Mouse (Mus musculus): ENCODE results near the gene 4933434E20Rik.

4933434E20Rik gene

GRCm38 (mm10) chr3:90081365-90082240, 30.2 kb downstream of the 4933434E20Rik start:
- no peak for DNase-seq (ENCODE audit: low read depth, low spot score)

DNA sequence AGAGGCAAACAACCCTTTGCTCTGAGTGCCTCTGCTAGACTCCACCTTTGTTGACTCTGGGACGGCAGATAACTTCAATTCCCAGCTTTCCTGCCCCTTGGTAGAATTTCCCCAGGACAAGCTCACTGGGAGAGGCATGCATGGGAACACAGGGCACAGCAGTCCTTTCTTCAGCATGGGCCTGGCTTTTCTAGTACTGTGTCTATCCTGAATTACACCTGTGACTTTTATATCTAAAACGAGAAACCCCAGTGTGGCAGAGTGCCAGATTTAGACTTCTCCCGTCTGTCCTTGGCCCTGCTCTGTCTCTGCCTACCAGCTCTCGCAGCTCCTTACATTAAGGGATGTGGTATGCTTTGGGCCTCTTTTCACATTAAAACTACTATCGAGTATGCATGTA, 31.6 kb downstream of the 4933434E20Rik start:
- DNase-seq (ENCODE audit: low read depth, low spot score) = no peak

- DNase-seq (ENCODE audit: low read depth, low spot score) = no peak
Observed at GRCm38 (mm10) chr3:90083698-90084324, 32.4 kb downstream of the 4933434E20Rik start.

GRCm38 (mm10) chr3:90084790-90085189, 33.4 kb downstream of the 4933434E20Rik start:
- DNase-seq (ENCODE audit: low read depth, low spot score) = no peak

DNA sequence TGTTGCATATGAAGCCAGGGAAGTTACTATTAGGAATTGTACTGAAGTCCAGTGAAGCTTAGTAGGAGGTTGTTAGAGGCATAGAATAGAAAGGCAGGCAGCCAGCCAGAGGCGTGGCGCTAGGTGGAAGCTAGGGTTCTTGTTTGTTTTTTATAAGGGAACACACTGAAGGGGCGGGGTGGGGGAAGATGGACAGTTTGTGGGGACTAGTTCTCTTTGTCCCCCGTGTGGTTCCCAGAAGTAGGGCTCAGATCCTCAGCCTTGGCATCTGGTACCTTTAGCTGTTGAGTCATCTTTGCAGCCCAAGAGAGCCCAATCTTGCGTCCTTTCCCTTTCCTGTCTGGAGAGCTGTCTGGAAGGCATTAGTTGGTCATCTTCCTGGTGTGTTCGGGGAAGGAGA, 33.8 kb downstream of the 4933434E20Rik start:
- no peak for DNase-seq (ENCODE audit: low read depth, low spot score)

DNA sequence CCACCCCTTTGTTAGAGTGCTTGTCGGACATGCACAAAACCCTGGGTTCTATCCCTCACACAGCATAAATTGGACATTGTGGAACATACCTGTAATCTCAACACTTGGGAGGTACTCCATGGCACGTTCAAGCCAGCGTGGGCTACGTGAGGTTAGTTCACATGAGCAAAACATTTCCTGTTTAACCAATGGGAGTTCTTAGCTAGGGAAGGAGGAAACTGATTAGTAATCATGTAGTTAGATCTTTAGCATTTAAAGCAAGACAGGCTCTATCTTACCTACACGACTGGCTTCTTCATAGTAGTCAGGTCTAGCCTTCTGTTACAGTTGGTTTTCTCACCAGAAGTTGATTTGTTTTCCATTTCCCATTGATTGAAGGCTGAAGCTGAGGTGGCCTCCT, 34.6 kb downstream of the 4933434E20Rik start:
- DNase-seq (ENCODE audit: low read depth, low spot score) = no peak

GRCm38 (mm10) chr3:90088617-90089016, 37.2 kb downstream of the 4933434E20Rik start:
- DNase-seq (ENCODE audit: low read depth, low spot score) = no peak

DNA sequence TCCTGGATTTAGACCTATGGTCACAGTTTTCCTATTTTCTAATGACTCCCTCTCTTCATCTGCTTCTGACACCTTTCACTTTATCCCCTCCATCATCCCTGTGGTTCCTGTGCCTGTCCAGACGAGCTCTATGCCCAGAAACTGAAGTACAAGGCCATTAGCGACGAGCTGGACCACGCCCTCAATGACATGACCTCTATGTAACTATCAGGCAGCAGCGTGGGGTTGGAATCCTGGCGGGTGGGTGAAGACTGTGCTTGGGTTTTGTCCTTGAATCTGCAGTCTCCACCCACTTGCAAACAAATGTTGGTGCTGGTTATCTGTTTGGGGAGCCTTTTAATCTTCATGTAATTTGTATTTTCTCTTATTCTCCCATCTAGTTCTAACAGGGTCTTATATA, 39.5 kb downstream of the 4933434E20Rik start:
- peak; percentile 77 for DNase-seq (ENCODE audit: low read depth, low spot score)

- no peak for DNase-seq (ENCODE audit: low read depth, low spot score)
Observed at GRCm38 (mm10) chr3:90094453-90094852, 43.0 kb downstream of the 4933434E20Rik start.

DNA sequence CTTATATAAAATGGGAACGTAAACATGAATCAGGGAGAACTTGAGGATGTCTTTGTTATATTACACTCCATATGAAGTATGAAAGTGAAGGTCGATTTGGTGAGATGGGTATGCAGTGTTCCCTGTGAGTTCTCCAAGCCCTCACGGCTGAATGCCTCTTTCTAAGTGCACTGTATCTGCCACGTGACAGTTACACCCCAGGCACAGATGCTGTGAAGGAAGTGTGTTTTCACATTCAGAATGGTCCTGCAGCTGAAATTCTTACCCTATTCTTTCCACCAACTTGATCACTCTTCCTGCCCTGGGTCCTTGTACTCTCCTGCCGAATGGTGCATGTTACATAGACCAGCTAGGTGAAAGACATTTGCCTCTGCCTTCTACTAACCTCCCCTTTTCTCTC, 46.5 kb downstream of the 4933434E20Rik start:
- DNase-seq (ENCODE audit: low read depth, low spot score) = no peak

DNA sequence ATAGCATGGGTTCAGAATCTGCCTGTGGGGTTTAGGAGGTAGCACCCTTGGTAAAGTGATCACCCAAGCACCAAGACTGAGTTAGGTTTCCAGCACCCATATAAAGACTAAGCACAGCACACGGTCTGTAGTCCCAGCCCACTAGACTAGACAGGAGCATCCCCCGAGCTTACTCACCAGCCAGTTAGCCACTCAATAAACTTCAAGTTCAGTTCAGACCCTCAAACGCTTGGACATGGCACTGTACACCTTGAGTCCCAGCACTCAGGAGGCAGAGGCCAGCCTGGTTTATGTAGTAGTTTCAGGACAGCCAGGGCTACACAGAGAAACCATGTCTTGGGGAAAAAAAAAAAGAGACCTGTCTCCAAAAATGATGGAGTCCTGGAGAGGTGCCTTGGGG, 49.6 kb downstream of the 4933434E20Rik start:
- no peak for DNase-seq (ENCODE audit: low read depth, low spot score)

GRCm38 (mm10) chr3:90101673-90102072, 50.2 kb downstream of the 4933434E20Rik start:
- DNase-seq (ENCODE audit: low read depth, low spot score) = no peak

DNA sequence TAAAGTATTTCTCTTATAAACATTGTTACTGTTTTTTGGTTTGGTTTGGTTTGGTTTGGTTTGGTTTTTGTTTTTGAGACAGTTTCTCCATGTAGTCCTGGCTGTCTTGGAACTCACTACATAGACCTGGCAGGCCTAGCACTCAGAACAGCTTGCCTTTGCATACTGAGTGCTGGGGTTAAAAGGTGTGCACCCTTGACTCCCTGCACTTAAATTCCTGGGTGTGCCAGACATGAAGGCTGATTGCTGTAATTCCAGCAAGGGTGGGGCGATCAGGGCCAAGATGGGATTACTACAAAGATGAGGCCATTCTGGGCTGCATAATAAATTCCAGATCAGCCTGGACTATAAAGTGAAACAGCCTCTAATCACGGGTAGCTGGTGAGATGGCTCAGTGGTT, 50.8 kb downstream of the 4933434E20Rik start:
- DNase-seq (ENCODE audit: low read depth, low spot score) = peak; percentile 56

- no peak for DNase-seq (ENCODE audit: low read depth, low spot score)
Observed at GRCm38 (mm10) chr3:90103176-90103575, 51.7 kb downstream of the 4933434E20Rik start.

- no peak for DNase-seq (ENCODE audit: low read depth, low spot score)
Observed at GRCm38 (mm10) chr3:90103938-90104337, 52.5 kb downstream of the 4933434E20Rik start, which contains the start of gene Nup210l. Gene Nup210l (plus strand): TSS chr3:90104132.

- no peak for DNase-seq (ENCODE audit: low read depth, low spot score)
Observed at GRCm38 (mm10) chr3:90111706-90112105, 60.3 kb downstream of the 4933434E20Rik start.

GRCm38 (mm10) chr3:90114342-90114741, 62.9 kb downstream of the 4933434E20Rik start:
- peak; percentile 68 for DNase-seq (ENCODE audit: low read depth, low spot score)

DNA sequence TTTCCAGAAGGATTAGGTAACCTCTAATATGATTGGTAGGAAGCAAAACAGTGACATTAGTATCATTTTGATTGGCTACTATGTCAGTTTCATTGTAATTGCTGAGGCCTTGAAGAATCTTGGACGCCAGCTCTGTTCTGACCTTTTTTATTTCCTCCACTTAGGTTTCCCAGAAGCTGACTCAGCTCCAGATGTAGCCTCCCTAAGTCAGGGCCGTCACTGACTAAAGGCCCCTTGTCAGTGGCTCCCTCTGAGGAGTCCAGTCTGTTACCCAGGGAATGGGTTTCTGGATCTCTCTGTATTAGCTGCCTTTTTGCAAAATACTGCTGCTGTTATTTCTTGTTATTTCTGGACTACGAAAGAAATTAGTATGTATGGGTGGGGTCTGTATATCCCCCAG, 64.1 kb downstream of the 4933434E20Rik start:
- DNase-seq (ENCODE audit: low read depth, low spot score) = no peak
